Mouse (Mus musculus) spleen, postnatal 4 days (tissue): ENCODE measurements at regions not wholly inside any gene's neighbourhood (a gene's known extent, or its start where the extent isn't known, plus 50 kb on each side); places are given as distances from the start of the nearest gene placed in this dataset.

ENCODE experiments used
- DNase-seq, 2 experiments: peaks; one replicate each; pipeline ENCODE4 v3.0.0; 2022; ENCODE audit warnings: low spot score in 2 of 2

GRCm38 (mm10) chrX:4899187-4899586, 52.7 kb upstream of the Btbd35f27 start:
- DNase-seq = peak in 1 of 2 experiments; percentile 49
